Mouse (Mus musculus) cerebellum, adult 2 months (tissue): Measurements from ENCODE around the gene Tcea3.

Source experiments
- CTCF ChIP-seq: fragments of 200-500 bp; IDR thresholded peaks from 2 replicates; pipeline ENCODE4 v1.5.1; 2011; ENCODE audit warnings: low read depth, mild to moderate bottlenecking, control low read depth, low read length, moderate library complexity, borderline replicate concordance; ENCODE audit not compliant: insufficient read depth
- POLR2A ChIP-seq: fragments of 200-500 bp; IDR thresholded peaks from 2 replicates; pipeline ENCODE4 v1.6.1; 2011; ENCODE audit warnings: low read length, control low read depth, borderline replicate concordance; ENCODE audit not compliant: insufficient read depth

- no peak for TF ChIP-seq CTCF
- no peak for TF ChIP-seq POLR2A
These were observed 43.5 kb downstream of the Tcea3 start for GRCm38 (mm10) chr4:136290781-136291595.
